Comparison of ENCODE assay signal across 10 mouse cellular contexts in genomic region chr3:46448266-46448532, GRCm38 (mm10). TPM values are rescaled to one million over a fixed set of nuclear protein-coding genes. Genes with fewer than 3 reads are reported as not detected.
A peak's percentile ranks its signal among the peaks of the same experiment; 100 is the strongest.
DNase-seq lines count a peak whose midpoint lies in the region; ATAC-seq and TF ChIP-seq lines count a peak whose summit lies in the region.
"Had no signal": no experiment of that assay in that cellular context is flagged by ENCODE, and none has a peak within 500 bp of the region (broad histone marks: within the 10 kb centered on the region; RNA-seq: fewer than 3 reads in every experiment).

No protein-coding gene starts in this region.

- peak; percentile 13; the same call in 1 of the 2 replicates for ATAC-seq in heart, embryonic 12.5 days (ENCODE audit: insufficient number of reproducible peaks, low FRiP score)
- peak; percentile 6 to 14; a peak in 2 of 4 replicates for ATAC-seq in hematopoietic stem cell, adult 5-6 weeks (replicated peaks in 1 of 2; ENCODE audit: insufficient read depth in 1 of 2, low FRiP score in 2 of 2, low TSS enrichment in 1 of 2, low read depth in 1 of 2, poor library complexity in 2 of 2, severe bottlenecking in 2 of 2)
- ATAC-seq in liver, embryonic 15.5 days (ENCODE audit: insufficient read depth), result no peak

- no peaks in the 10 kb centered on the region for H3K9me3 ChIP-seq in heart, embryonic 12.5 days (replicated peaks)
- H3K9me3 ChIP-seq in ES-E14 (ENCODE audit: control insufficient read depth, insufficient read depth, low read depth, low read length), result no peaks in the 10 kb centered on the region
- no peaks in the 10 kb centered on the region for H3K9me3 ChIP-seq in liver, embryonic 15.5 days (replicated peaks)

- H3K27me3 ChIP-seq in heart, embryonic 12.5 days (replicated peaks), result no peaks in the 10 kb centered on the region
- H3K27me3 ChIP-seq in liver, embryonic 15.5 days, result no peaks in the 10 kb centered on the region

- H3K4me1 ChIP-seq in heart, embryonic 12.5 days (replicated peaks), result no peaks in the 10 kb centered on the region
- peaks cover 0 to 2% of the 10 kb centered on the region in 2 experiments; a peak in 1 of 4 replicates for H3K4me1 ChIP-seq in ES-E14 (ENCODE audit: control insufficient read depth in 2 of 2, insufficient read depth in 2 of 2, low read length in 2 of 2, poor library complexity in 1 of 2)
- H3K4me1 ChIP-seq in liver, embryonic 15.5 days (replicated peaks), result no peaks in the 10 kb centered on the region

- DNase-seq in heart, adult 18-20 months, result no peak
- no peak for DNase-seq in ES-E14 (ENCODE audit: low read depth, low spot score)
- no peak for DNase-seq in thymus, postnatal 36 days
- no peak for DNase-seq in adrenal gland, adult 2 months
- no peak for DNase-seq in embryo, embryonic 11 days

- WGBS in heart, embryonic 12.5 days, result 12% methylated on average over 5 of the region's 5 CpGs
- WGBS in liver, embryonic 15.5 days (ENCODE audit: insufficient replicate concordance), result 9% methylated on average over 5 of the region's 5 CpGs

- in situ Hi-C loops in ES-E14 (cut with MboI; ENCODE audit: low sequenced_read_pairs in 2 of 2, unreplicated experiment in 2 of 2), result no loop called here

- peaks cover 6% of the 10 kb centered on the region for H3K36me3 ChIP-seq in heart, embryonic 12.5 days
- no peaks in the 10 kb centered on the region for H3K36me3 ChIP-seq in ES-E14 (ENCODE audit: control insufficient read depth, insufficient read depth, low read length, poor library complexity, severe bottlenecking)
- no peaks in the 10 kb centered on the region for H3K36me3 ChIP-seq in liver, embryonic 15.5 days (replicated peaks)

- H3K9ac ChIP-seq in heart, embryonic 12.5 days, result peak overlapping the region; percentile 83
- peak overlapping the region; percentile 82; the same call in 1 of the 2 replicates for H3K9ac ChIP-seq in ES-E14 (ENCODE audit: insufficient read depth, low read depth, low read length, poor library complexity, severe bottlenecking)
- no peak overlapping the region for H3K9ac ChIP-seq in liver, embryonic 15.5 days

- H3K4me3 ChIP-seq in heart, embryonic 12.5 days, result peak overlapping the region; percentile 80
- peak overlapping the region; percentile 83 to 85 for H3K4me3 ChIP-seq in ES-E14 (ENCODE audit: insufficient read depth in 1 of 2, low read depth in 1 of 2, low read length in 2 of 2, poor library complexity in 1 of 2, severe bottlenecking in 1 of 2)
- peak overlapping the region; percentile 49 for H3K4me3 ChIP-seq in liver, embryonic 15.5 days (replicated peaks)

- 0 out of 2 replicates have a peak overlapping the region, but pooled peaks have one; percentile 73 for H3K27ac ChIP-seq in heart, embryonic 12.5 days (ENCODE audit: poor library complexity, severe bottlenecking)
- no peak overlapping the region for H3K27ac ChIP-seq in ES-E14 (ENCODE audit: insufficient read depth, low read depth, low read length, poor library complexity, severe bottlenecking)
- H3K27ac ChIP-seq in liver, embryonic 15.5 days (replicated peaks), result no peak overlapping the region

- peak overlapping the region; percentile 78 for H3K4me2 ChIP-seq in heart, embryonic 12.5 days
- H3K4me2 ChIP-seq in liver, embryonic 15.5 days, result peak overlapping the region; percentile 65

TF ChIP-seq in ES-E14, 5 proteins besides CTCF, POLR2A, EP300 and RAD21:
- TF ChIP-seq HCFC1 (IDR thresholded peaks at IDR 0.05; ENCODE audit: borderline replicate concordance, insufficient read depth, low read length), result no peak
- TF ChIP-seq CHD2 (IDR thresholded peaks at IDR 0.05; ENCODE audit: low read depth, low read length), result no peak
- TF ChIP-seq MAFK (IDR thresholded peaks at IDR 0.05; ENCODE audit: insufficient read depth, low read depth, low read length), result no peak
- TF ChIP-seq ZNF384 (IDR thresholded peaks at IDR 0.05; ENCODE audit: low read depth, low read length), result no peak
- no peak for TF ChIP-seq ZC3H11A (IDR thresholded peaks at IDR 0.05; ENCODE audit: borderline replicate concordance, low read depth, low read length)

RNA-seq across cellular contexts. Expression of gene Pabpc4l, which starts 0.2 kb away (rescaled TPM):
- 9.0 and 9.2 TPM in 2 replicates for polyA plus RNA-seq in heart, embryonic 12.5 days (2016; fragmentation: Nextera tagmentation; extraction: Ambion mirVana)
- under 1 TPM in 1 of 2 experiments, not detected in 1; 0.25 TPM for total RNA-seq in heart, adult 18-20 months (2021)
- 2.9 and 6.3 TPM in 2 replicates for total RNA-seq in ES-E14 (2012; rRNA removed)
- total RNA-seq in hematopoietic stem cell, adult 5-6 weeks (2017), result 4.9 and 5.8 TPM in 2 replicates
- 0.64 and 0.79 TPM in 2 replicates for polyA plus RNA-seq in liver, embryonic 15.5 days (2015; fragmentation: Nextera tagmentation; extraction: Ambion mirVana)
- 1 to 10 TPM; 1.8 to 4.8 TPM for total RNA-seq in adrenal gland, adult 2 months (2021)
- polyA plus RNA-seq in adrenal gland, adult 2 months (2012; rRNA removed), result 0.04 and 0.34 TPM in 2 replicates
- total RNA-seq: granulocyte monocyte progenitor cell, adult 5-6 weeks had no signal
- polyA plus RNA-seq: C2C12 had no signal
